Mouse (Mus musculus): Measurements from ENCODE around the gene Ltbp1.

GRCm38 (mm10) chr17:75437239-75437750 lies 431.9 kb downstream of the Ltbp1 start:
- TF ChIP-seq CTCF (IDR thresholded peaks at IDR 0.05) (no peak), EP300 (IDR thresholded peaks at IDR 0.05; ENCODE audit: insufficient read depth, low read depth, low read length) (no peak), POLR2A (IDR thresholded peaks at IDR 0.05; ENCODE audit: insufficient read depth, low read depth, low read length) (no peak)
